Mouse (Mus musculus) spleen, adult 2 months (tissue): Measurements from ENCODE around the gene Trim58.

Source experiments
- CTCF ChIP-seq: fragments of 200-500 bp; IDR thresholded peaks from 2 replicates; pipeline ENCODE4 v1.5.1; 2011; ENCODE audit warnings: mild to moderate bottlenecking, inconsistent platforms; ENCODE audit not compliant: insufficient read depth, insufficient read length, insufficient replicate concordance; ENCODE audit errors: extremely low read depth
- POLR2A ChIP-seq: fragments of 200-500 bp; IDR thresholded peaks from 2 replicates; pipeline ENCODE4 v1.6.1; 2011; ENCODE audit warnings: low read depth, low read length, inconsistent platforms

GRCm38 (mm10) chr11:58613359-58613758 lies 26.9 kb upstream of the Trim58 start:
- TF ChIP-seq POLR2A (no peak), CTCF (no peak)
